Mouse (Mus musculus): ENCODE measurements around the gene Izumo4.

DNA sequence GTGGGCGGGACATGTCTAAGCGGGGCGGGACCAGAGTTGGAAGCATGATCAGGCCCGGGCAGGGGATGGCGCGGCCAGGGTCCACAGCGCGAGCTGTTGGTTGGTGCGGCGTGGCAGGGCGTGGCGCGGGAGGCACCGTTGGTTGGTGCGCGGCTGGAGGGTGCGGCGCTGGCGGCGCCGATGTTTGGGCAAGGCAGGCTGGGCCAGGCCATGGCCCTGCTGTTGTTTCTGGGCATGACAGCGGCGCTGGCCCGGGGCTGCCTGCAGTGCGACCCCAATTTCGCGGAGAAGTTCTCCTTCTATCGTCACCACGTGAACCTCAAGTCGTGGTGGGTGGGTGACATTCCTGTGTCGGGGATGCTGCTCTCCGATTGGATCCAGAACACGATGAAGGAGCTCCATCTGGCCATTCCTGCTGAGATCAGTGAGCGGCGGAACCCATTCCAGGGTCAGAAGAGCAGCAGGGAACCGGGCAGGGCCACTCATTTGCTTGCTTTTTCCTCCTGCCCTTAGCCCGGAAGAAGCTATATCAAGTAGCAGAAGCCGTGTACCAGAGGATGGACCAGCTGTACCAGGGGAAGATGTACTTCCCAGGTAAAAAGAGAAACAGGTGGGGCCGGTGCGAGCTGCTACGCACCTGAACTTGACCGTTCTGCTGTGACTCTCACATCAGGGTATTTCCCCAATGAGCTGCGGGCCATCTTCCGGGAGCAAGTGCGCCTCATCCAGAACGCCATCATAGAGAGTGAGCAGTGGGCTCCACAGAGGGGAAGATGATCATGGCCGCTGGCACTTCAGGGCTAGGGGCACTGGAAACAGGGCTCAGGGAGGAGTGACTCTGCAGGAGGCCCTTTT, 779 bp downstream of the Izumo4 start:
- TF ChIP-seq POLR2A (IDR thresholded peaks at IDR 0.05; ENCODE audit: borderline replicate concordance, control insufficient read depth, low read depth, low read length) = peak; percentile 55; the same call in 1 of the 2 replicates
- 0 out of 2 replicates have a peak, but pooled peaks have one; percentile 0 for TF ChIP-seq CTCF (IDR thresholded peaks at IDR 0.05; ENCODE audit: control insufficient read depth, insufficient read depth, low read length)
